Mouse (Mus musculus) ES-E14 (cell line): ENCODE measurements around the gene Dync2h1.

Experiments used
- CHD2 ChIP-seq: IDR thresholded peaks from 2 replicates; pipeline ENCODE4 v1.6.1; 2014; ENCODE audit warnings: mild to moderate bottlenecking, low read depth, low read length, inconsistent platforms
- MAFK ChIP-seq: IDR thresholded peaks from 2 replicates; pipeline ENCODE4 v1.6.1; 2014; ENCODE audit warnings: mild to moderate bottlenecking, low read depth, low read length, inconsistent platforms; ENCODE audit not compliant: insufficient read depth

- TF ChIP-seq MAFK (no peak), CHD2 (no peak)
Observed at GRCm38 (mm10) chr9:7154391-7154790, 29.9 kb downstream of the Dync2h1 start.
